Mouse (Mus musculus) ovary, adult 18-20 months (tissue): ENCODE data around the gene Pea15a.

ENCODE experiments used
- DNase-seq: peaks from one replicate; pipeline ENCODE4 v3.0.0; 2022; ENCODE audit warnings: low spot score, mixed read lengths

The Pea15a gene

DNA sequence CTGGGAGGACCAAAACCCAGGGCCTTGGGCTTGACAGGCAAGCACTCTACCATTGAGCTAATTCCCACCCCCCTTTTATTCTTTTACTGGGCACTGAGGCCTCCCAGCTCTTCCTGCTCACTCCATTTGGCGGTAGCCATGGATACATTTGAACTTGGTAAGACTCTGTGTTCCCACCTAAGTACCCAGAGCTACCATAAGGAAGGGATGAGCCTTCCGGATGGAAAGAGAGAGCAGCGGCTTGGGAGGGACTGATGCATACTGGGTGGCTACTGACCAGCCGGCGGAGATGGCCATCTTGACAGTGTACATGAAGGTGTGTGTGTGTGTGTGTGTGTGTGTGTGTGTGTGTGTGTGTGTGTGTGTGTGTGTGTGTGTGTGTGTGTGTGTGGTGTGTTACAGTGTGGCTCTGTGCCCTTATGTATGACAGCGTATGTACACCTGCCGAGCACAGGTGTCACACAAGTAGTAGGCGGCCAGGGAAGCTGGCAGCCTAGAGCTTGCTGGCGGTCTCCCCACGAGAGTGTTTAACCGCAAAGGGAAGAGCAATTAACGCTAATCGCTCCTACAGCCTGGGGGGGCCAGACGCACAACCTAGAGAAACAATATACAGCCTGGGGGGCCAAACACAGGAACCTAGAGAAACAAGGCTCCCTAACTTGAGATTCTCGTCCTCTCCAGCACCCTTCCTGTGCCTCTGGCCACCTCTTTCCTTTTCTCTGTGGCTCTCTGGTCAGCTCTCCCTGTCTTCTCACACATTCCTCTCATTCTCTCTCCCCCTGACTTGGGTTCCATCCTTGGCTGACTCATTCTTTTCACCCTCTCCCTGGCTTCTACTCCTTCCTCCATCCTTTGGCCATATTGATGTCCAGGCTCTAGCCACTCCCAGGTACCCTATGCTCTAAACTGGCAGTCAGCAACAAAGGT is 1.5 kb downstream of the Pea15a start:
- no peak for DNase-seq

GRCm38 (mm10) chr1:172204033-172204813 is 2.4 kb downstream of the Pea15a start:
- DNase-seq = no peak

DNA sequence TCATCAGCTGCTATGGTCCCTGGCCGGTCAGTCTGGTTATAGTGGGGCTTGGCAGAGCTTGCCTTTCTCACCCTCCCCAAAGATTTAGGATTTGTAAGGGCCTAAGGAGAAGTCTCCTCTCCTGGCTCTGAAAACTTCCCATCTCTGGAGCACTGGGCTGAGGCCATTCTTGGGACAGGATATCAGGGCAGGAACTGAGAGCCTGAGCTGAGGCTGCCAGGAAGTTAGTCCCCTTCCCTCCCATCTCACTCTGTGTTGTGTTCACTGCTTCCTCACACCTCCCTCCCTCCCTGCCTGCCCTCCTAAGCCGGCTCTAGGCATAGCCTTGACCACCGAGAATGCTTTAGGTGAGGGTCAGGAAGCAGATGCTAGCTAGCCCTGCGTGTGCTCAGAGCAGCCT is 3.0 kb downstream of the Pea15a start:
- DNase-seq = no peak

GRCm38 (mm10) chr1:172202894-172203522 is 3.6 kb downstream of the Pea15a start:
- DNase-seq = no peak

- DNase-seq = no peak
Measured at GRCm38 (mm10) chr1:172201967-172202880, 4.4 kb downstream of the Pea15a start.

DNA sequence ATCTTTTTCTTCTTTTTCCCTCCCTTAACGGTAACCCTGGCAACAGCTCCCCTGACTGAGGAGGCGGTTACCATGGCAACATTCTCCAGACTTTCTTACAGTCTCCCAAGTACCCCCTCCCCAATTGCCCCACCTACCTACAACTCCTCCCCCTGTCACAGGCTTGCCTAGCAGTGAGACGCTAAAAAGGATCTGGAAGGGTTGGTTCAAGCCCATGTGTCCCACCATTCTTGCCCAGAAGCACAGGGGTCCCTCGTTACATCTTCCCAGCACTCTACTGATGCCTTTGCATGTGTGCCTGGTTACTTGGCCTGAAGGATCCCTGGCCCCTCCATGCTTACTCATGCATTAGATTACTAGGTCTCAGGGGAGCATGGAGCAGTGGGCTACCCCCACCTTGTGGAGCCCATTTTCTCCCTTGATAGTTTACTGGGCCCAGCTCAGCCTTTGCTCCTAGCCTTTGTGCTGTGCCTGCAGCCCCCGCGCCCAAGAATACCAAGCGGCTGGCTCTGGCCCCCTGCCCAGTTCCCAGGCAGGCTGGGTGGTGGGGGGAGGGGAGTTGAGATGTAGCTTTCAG is 5.6 kb downstream of the Pea15a start:
- no peak for DNase-seq

GRCm38 (mm10) chr1:172200161-172200560 is 6.4 kb downstream of the Pea15a start:
- no peak for DNase-seq

DNA sequence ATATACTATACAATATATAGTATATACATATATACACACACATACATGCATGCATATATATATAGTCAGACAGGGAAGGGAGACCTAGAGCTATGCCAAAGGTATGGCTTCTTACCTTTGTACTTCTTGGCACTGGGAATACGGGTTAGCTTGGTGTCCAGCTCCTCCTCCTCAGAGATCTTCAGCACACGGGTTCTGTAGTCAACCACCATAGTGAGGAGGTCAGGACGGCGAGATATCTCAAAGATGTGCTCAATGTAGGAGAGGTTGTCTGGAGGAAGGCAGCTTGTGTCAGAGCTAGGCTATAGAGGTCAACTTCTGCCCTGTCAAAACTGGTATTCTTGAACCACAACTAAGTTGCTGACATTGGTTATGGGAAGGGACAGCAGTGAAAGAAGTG is 7.6 kb downstream of the Pea15a start:
- no peak for DNase-seq

- no peak for DNase-seq
Measured at GRCm38 (mm10) chr1:172198316-172198715, 8.3 kb downstream of the Pea15a start.

GRCm38 (mm10) chr1:172197851-172198250 is 8.8 kb downstream of the Pea15a start:
- no peak for DNase-seq

DNA sequence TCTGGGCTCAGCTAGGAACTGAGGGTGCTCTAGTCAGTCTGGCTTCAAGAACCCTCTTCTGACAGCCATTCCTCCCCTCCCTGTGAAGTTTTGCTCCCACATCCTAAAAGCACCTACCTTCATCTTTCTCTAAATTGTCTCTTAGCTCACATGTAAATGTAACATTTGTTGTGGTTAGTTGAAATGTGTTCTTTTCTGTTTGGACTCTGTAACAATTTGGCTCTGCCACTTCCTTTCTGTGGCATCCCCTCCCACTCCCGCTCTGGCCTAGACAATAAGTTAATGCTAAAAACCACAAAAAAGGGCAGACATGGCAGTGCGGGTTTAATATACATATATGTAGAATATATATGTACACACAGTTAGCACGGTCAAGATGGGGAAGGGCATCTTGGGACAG is 9.5 kb downstream of the Pea15a start:
- DNase-seq = no peak

DNA sequence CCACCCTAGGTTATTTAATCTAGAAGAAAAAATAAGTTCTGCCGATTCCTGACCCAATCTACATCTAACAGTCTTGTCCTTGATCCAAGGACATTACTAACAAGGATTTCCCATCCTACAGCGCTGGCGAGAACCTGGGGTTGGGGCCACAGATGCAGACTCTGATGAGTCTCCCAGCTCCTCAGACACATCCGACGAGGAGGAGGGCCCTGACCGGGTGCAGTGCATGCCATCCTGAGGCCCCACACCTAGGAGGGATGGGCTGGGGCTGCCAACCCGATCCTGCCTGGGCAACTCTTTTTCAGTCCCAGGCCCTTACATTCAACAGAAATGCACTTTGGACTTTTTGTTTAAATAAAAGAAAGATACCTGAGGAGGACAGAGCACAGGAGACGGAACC is 12.2 kb downstream of the Pea15a start:
- no peak for DNase-seq

DNA sequence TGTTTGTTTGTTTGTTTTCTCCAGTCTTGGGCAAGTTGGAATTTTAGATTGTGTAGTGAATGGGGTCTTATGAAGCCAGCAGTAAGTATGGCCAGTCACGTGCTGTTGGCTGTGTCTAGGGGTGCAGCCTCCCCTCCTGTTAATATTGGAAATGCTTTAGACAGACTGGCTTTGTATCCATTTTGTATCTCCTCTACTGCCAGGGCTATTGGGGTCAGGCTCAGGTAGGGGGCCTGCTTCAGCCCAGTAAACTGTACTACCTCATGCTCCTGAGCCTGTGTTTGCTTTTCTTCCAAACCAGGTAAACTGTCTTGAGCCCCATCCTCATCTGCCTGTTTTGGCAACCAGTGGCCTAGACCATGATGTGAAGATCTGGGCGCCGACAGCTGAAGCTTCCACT is 14.4 kb downstream of the Pea15a start:
- no peak for DNase-seq

DNA sequence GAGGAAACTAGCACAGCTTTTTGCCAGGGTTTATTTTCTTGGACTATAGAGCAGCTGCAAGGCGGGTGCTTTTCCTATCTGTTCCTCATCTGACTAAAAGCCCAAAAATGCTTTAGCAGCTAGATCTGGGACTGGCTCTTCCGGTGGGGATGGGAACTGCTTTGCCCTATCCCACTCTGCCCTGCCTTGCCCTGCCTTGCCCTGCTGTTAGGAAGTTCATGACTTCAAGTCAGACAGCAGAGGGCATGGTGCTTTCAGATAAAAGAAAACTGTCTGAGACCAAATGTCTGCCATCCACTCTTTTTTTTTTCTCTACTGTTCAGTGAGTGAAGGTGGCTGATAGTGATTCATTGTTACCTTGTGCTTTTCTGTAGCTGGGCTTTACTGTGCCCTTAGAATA is 15.0 kb downstream of the Pea15a start:
- no peak for DNase-seq

- no peak for DNase-seq
Measured at GRCm38 (mm10) chr1:172188891-172189290, 17.7 kb downstream of the Pea15a start.

- no peak for DNase-seq
Measured at GRCm38 (mm10) chr1:172186401-172187289, 20.0 kb downstream of the Pea15a start.

DNA sequence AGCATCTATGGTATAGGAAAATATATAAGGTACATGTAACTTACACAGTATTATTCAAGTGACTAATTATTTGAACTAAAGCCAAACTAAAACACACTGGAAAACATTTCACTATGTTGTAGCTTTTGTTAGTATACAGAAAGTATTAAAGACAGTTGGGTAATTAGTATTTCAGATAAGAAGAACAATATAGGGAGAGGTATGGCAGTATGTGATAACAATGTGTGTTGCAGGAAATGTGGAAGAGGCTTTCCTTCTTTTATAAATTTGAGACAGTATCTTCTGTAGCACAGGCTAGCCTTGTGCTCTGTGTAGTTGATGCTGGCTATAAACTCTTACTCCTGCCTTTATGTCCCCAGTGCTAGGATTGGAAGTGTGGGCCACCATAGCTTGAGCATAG is 22.7 kb downstream of the Pea15a start:
- no peak for DNase-seq

GRCm38 (mm10) chr1:172183056-172183455 is 23.5 kb downstream of the Pea15a start:
- DNase-seq = no peak

GRCm38 (mm10) chr1:172181777-172182176 is 24.8 kb downstream of the Pea15a start:
- DNase-seq = no peak

DNA sequence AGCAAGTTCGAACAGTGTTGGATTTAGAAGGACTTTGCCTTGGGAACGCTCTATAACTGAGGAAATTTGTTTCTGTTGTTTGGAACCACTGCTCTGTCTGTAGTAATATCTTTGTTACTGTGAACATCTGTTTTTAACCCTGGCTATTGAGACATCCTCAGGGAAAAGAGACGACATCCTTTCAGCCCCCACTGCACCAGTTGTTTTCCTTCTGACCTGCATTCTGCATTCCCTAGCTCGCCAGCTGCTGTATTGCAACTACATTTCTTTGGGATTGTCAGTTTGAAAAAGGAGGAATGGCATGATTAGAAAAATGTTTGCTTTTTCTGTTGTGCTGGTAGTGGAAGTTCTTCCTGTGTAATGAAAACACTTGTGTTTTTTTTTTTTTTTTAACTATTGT is 25.7 kb downstream of the Pea15a start:
- no peak for DNase-seq
